Mouse (Mus musculus): Measurements from ENCODE around the gene Wdr54. TPM values are rescaled to one million over a fixed set of nuclear protein-coding genes. Genes with fewer than 3 reads are reported as not detected.
A peak's percentile ranks its signal among the peaks of the same experiment; 100 is the strongest.

Gene Wdr54
- total and polyA plus RNA-seq, 2 experiments from 2014 or later, result 8.5 to 20.0 TPM

GRCm38 (mm10) chr6:83115011-83115671, 41.1 kb downstream of the Wdr54 start, which contains the start of gene Mogs:
Gene Mogs, plus strand, starts transcription at chr6:83115496.
- H3K27ac ChIP-seq, result peak within 1 kb of the TSS; percentile 78
- H3K27me3 ChIP-seq (ENCODE audit: insufficient read depth, low read length), result no peaks in the 10 kb centered on the region
- DNase-seq (ENCODE audit: low spot score) (peak; percentile 95), ATAC-seq (peak; percentile 89)
- no peak; the same call in 1 of the 2 replicates for TF ChIP-seq CTCF (IDR thresholded peaks at IDR 0.05; ENCODE audit: low read depth)
- WGBS, result 2% methylated on average over 58 of the region's 58 CpGs
- no peaks in the 10 kb centered on the region for H3K9me3 ChIP-seq (ENCODE audit: low read length)
- H3K4me3 ChIP-seq (ENCODE audit: low read length), result peak within 1 kb of the TSS; percentile 81
- H3K4me2 ChIP-seq (ENCODE audit: low read depth, low read length), result peak within 1 kb of the TSS; percentile 95
- H3K9ac ChIP-seq (replicated peaks; ENCODE audit: low read length), result peak within 1 kb of the TSS; percentile 84
- 0 out of 2 replicates have a peak, but pooled peaks cover 9% of the 10 kb centered on the region for H3K36me3 ChIP-seq (ENCODE audit: insufficient read depth, low read length)
- peaks cover 16% of the 10 kb centered on the region for H3K4me1 ChIP-seq (ENCODE audit: insufficient read depth, low read length)

- Histone ChIP-seq H3K4me3 (ENCODE audit: low read length) (no peak overlapping the region), H3K4me2 (ENCODE audit: low read depth, low read length) (no peak overlapping the region), H3K4me1 (ENCODE audit: insufficient read depth, low read length) (peaks cover 25% of the 10 kb centered on the region), H3K27me3 (ENCODE audit: insufficient read depth, low read length) (no peaks in the 10 kb centered on the region), H3K27ac (no peak overlapping the region), H3K9ac (replicated peaks; ENCODE audit: low read length) (no peak overlapping the region), H3K9me3 (ENCODE audit: low read length) (no peaks in the 10 kb centered on the region), H3K36me3 (ENCODE audit: insufficient read depth, low read length) (0 out of 2 replicates have a peak, but pooled peaks cover 5% of the 10 kb centered on the region)
- TF ChIP-seq CTCF (IDR thresholded peaks at IDR 0.05; ENCODE audit: low read depth), result no peak
- ATAC-seq (no peak), DNase-seq (ENCODE audit: low spot score) (no peak)
- 89% methylated on average over 4 of the region's 4 CpGs for whole genome bisulfite sequencing
Observed at GRCm38 (mm10) chr6:83111510-83112136, 44.6 kb downstream of the Wdr54 start.

- peak; percentile 91 for DNase-seq (ENCODE audit: low spot score)
- Histone ChIP-seq H3K9ac (replicated peaks; ENCODE audit: low read length) (peak within 1 kb of the TSS; percentile 78), H3K36me3 (ENCODE audit: insufficient read depth, low read length) (peaks cover 7% of the 10 kb centered on the region; the same call in 1 of the 2 replicates), H3K4me1 (ENCODE audit: insufficient read depth, low read length) (peaks cover 18% of the 10 kb centered on the region), H3K27ac (peak within 1 kb of the TSS; percentile 91), H3K9me3 (ENCODE audit: low read length) (no peaks in the 10 kb centered on the region), H3K4me3 (ENCODE audit: low read length) (peak within 1 kb of the TSS; percentile 69), H3K27me3 (ENCODE audit: insufficient read depth, low read length) (no peaks in the 10 kb centered on the region), H3K4me2 (ENCODE audit: low read depth, low read length) (peak within 1 kb of the TSS; percentile 96)
- peak; percentile 93 for ATAC-seq
- under 1% methylated on average over 76 of the region's 76 CpGs for WGBS
- no peak for TF ChIP-seq CTCF (IDR thresholded peaks at IDR 0.05; ENCODE audit: low read depth)
Observed at GRCm38 (mm10) chr6:83108762-83109668, 47.2 kb downstream of the Wdr54 start, which contains the start of gene Mrpl53. Gene Mrpl53, plus strand, starts transcription at chr6:83109040.

DNA sequence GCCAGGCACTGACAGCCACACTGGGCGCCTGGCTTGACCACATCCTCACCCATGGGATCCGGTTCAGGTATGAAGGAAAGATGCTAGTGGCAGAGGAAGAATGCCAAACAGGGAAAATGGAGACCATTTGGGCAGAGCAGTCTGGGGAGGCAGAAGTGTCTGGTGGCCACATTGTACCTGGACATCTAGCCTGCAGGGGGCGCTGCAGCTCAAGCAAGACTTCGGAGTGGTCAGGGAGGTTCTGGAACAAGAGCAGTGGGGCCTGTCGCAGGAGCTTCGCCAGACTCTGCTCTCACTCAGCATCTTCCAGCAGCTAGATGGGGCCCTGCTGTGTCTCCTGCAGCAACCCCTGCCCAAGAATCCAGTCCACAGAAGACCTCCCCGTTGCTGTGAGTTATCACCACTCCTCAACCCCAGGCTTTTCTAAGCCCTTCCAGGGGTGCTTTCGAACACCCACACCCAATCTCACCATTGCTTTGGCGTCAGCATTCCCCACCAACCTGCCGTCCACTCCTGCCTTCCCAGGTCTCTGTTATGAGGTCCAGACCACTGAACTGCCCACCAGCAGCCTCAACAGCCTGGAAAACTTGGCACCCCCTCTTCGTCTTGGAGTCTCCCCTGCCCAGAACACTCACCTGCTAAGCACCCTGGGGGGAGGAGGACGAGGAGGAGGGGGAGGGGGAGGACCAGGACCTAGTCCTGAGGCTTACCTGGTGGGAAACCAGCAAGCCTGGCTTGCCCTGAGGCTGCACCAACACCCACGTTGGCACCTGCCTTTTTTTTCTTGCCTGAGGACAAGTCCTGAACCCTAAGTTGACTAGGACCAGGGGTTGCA, 48.4 kb downstream of the Wdr54 start:
- Histone ChIP-seq H3K9me3 (ENCODE audit: low read length) (no peaks in the 10 kb centered on the region), H3K9ac (replicated peaks; ENCODE audit: low read length) (peak overlapping the region; percentile 78), H3K27ac (peak overlapping the region; percentile 91; the same call in 1 of the 2 replicates), H3K4me1 (ENCODE audit: insufficient read depth, low read length) (peaks cover 26% of the 10 kb centered on the region), H3K36me3 (ENCODE audit: insufficient read depth, low read length) (peaks cover 7% of the 10 kb centered on the region; the same call in 1 of the 2 replicates), H3K4me2 (ENCODE audit: low read depth, low read length) (peak overlapping the region; percentile 96), H3K27me3 (ENCODE audit: insufficient read depth, low read length) (no peaks in the 10 kb centered on the region), H3K4me3 (ENCODE audit: low read length) (no peak overlapping the region)
- 33% methylated on average over 13 of the region's 13 CpGs for WGBS
- DNase-seq (ENCODE audit: low spot score) (peak; percentile 82), ATAC-seq (peak; percentile 41; the same call in 1 of the 2 replicates)
- peak; percentile 83 for TF ChIP-seq CTCF (IDR thresholded peaks at IDR 0.05; ENCODE audit: low read depth)

DNA sequence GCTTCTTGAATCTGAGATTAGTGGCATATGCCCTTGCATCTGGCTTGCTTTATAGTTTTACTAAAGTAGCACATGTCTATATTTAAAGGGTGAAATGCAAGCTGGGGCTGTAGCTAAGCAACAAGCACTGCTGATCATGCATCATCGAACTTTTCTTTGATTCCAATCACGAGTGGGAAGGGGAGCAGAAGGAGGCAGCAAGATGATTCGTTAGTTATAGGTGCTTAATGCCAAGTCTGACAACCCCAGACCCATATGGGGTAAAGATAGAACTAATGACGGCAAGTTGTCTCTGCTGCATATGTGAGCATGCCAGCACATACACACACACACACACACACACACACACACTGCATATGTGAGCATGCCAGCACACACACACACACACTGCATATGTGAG, 52.0 kb downstream of the Wdr54 start:
- Histone ChIP-seq H3K4me2 (ENCODE audit: low read depth, low read length) (no peak overlapping the region), H3K9me3 (ENCODE audit: low read length) (no peaks in the 10 kb centered on the region), H3K36me3 (ENCODE audit: insufficient read depth, low read length) (peaks cover 7% of the 10 kb centered on the region; the same call in 1 of the 2 replicates), H3K27ac (no peak overlapping the region), H3K9ac (replicated peaks; ENCODE audit: low read length) (no peak overlapping the region), H3K27me3 (ENCODE audit: insufficient read depth, low read length) (no peaks in the 10 kb centered on the region), H3K4me1 (ENCODE audit: insufficient read depth, low read length) (peaks cover 23% of the 10 kb centered on the region), H3K4me3 (ENCODE audit: low read length) (no peak overlapping the region)
- DNase-seq (ENCODE audit: low spot score) (no peak), ATAC-seq (no peak)
- TF ChIP-seq CTCF (IDR thresholded peaks at IDR 0.05; ENCODE audit: low read depth), result no peak
- 45% methylated on average over 4 of the region's 4 CpGs for WGBS

Data from hindbrain, postnatal 0 days (tissue).